Mouse (Mus musculus) layer of hippocampus, adult 11-12 months (tissue): ENCODE data around the gene Rbfox3.

Experiments
- DNase-seq: peaks from one replicate; pipeline ENCODE4 v3.0.0; 2022; ENCODE audit warnings: low spot score

Rbfox3 gene

GRCm38 (mm10) chr11:118906131-118906823 is 5.1 kb downstream of the Rbfox3 start:
- DNase-seq: no peak

- DNase-seq: peak; percentile 64
Observed at GRCm38 (mm10) chr11:118905656-118906055, 5.7 kb downstream of the Rbfox3 start.

DNA sequence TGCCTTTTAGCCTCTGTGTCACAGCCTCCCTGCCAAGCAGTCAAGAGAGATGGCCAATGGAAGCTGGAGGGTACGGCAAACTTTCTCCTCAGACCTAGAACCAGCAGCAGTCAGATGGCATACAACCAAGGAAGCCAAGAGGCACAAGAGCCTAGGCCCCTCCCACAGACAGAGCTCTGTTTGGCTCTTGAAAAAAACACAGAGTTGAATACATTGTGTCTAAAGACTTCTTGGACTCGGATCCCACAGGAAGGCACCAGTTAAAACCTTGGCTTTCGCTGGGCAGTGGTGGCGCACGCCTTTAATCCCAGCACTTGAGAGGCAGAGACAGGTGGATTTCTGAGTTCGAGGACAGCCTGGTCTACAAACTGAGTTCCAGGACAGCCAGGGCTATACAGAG is 7.1 kb downstream of the Rbfox3 start:
- DNase-seq: no peak

GRCm38 (mm10) chr11:118899771-118900545 is 11.4 kb downstream of the Rbfox3 start:
- no peak for DNase-seq

DNA sequence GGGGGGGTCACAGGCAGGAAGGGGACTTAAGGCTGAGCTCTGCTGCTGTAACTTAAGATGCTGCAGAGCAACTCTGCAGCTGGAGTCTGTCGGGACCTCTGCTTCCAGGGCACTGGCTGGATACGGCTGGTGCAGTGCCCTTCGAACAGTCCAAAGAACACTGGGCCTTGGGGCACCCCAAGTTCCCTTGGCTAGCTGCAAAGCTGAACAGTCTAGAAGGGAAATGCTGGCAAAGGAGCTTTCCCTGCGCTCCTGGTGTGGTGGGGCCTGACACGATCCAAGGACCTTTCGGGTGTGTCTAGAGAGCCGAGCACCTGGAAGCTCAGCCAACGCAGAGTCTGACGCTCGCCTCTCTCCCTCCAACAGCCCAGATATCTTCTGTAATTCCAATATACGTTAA is 12.8 kb downstream of the Rbfox3 start:
- DNase-seq: no peak

- no peak for DNase-seq
Observed at GRCm38 (mm10) chr11:118898156-118898555, 13.2 kb downstream of the Rbfox3 start.

DNA sequence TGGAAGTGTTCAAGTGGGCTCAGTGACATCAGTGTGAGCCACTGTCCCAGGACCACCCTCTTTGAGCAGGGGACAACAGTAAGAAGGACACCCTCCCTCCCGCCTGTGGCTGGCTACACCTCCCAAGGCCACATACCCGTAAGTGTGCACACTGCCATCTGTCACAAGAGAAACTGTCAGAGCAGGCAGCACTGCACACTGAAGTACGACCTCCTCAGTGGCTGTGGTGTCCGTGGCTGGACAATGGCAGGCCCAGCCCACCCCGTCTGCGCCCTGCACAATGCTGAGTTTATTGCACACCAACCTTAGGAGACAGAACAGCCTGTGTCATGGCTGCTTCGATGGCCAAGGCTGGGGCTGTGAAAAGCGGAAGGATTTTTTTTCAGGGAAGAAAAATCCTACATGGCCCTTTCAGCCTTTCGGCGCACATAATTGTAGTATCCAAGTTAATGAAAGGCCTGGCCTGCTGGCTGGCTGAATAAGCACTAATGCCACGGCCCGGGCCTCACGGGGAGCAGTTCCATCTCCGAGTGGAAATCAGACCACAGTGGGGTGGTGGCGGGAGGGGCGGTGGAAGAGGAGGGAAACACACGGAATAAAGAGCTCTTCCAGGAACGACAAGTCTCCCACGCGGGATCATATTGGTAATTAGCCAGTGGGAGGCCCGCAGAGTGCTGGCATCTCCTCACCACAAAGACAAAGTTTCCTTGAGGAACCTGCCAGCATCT is 14.1 kb downstream of the Rbfox3 start:
- no peak for DNase-seq

DNA sequence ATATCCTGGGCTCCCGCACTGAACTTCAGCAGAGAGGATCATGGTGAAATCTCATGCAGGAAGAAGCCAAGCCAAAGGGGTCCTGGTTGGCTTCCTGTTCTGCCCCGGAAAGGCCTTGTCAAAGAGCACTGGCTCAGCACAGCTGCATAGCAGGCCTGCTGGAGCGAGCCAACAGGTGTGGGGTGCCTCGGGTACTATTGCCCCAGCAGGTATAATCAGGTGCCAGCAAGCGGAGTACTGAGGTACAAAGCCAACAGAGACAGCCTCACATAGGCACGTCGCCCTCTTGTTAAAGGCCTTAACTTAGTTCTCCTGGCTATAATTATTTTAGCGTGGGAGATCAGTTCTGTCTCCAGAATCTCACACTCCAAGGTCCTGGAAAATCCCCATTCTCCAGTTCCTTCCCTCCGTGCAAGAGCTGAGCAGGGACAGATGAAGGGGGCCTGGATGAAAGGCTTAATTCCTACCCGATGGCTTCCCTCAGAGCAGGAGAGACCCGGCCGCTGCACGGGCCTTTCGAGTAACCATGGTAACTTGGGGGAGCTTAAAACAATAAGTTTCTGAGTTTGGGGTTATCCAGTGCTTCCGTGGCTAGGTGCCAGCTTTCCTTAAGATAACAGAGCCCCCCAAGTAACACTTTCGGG is 15.2 kb downstream of the Rbfox3 start:
- no peak for DNase-seq

DNA sequence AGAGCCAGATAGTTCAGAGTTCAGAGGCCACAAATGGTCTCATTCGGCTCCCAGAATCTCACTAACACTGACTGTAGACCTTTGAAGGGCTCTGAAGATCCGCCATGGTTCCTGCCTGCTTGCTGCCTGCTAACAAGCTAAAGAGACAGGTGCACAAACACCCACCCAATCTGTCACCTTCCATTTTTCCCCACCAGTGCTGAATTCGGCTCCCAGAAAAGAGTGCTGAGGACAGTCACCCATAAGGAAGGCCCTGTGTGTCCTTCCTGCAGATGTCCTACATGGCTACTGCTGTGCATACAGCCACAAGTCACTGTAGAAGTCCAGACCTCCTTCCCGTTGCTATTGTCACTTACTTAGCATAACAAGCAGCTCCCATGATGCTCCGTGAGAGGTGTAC is 16.6 kb downstream of the Rbfox3 start:
- DNase-seq: no peak

GRCm38 (mm10) chr11:118894196-118894595 is 17.2 kb downstream of the Rbfox3 start:
- no peak for DNase-seq

- DNase-seq: no peak
Observed at GRCm38 (mm10) chr11:118892876-118893275, 18.5 kb downstream of the Rbfox3 start.

GRCm38 (mm10) chr11:118891516-118891915 is 19.9 kb downstream of the Rbfox3 start:
- DNase-seq: no peak

GRCm38 (mm10) chr11:118890992-118891398 is 20.4 kb downstream of the Rbfox3 start:
- no peak for DNase-seq

DNA sequence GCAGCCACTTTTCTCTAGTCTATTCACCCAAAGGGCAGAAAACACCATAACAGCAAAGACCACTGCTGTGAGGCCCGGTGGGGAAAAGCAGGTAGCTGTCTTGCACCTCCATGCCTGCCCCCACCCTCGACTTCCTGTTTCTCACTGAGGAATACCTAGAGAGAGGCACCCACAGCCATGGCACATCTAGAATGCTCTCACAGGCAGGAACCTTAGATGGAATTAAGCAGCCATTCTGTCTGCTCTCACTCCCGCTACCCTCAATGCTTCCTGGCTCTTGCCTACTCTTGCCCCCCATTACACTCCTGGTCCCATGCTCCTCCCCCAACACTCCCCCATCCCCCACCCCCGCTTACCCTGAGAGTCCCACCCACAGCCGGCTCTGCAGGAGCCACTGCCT is 20.9 kb downstream of the Rbfox3 start:
- no peak for DNase-seq

GRCm38 (mm10) chr11:118889500-118889899 is 21.9 kb downstream of the Rbfox3 start:
- DNase-seq: no peak

DNA sequence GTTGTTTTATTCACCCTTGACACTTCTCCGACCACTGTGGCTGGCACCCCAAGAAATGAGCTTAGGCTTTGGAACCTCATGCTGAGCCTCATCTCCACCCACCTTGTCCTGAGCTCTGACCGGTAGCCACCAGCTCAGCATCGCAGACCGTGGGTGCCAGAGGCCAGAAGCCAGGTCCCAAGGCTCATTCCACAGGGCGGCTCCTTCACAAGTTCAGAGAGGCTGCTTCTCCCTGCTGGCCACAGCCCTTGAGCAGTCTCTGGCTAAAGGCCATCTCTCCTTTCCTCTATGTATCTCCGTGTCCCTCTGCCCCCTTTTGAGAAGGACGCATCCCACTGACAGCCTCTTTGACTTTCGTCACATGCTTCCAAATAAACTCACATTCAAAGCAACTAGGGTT is 23.0 kb downstream of the Rbfox3 start:
- no peak for DNase-seq

DNA sequence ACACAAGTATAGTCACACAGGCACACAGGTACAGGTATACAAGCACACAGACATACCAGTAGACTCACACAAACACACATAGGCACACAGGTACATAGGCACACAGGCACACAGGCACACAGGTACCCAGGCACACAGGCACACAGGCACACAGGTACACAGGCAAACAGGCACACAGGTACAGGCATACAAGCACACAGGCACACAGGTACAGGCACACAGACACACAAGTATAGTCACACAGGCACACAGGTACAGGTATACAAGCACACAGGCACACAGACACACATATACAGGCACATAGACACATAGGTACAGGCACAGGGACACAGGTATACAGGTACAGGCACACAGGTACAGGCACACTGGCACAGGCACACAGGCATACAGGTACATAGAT is 24.2 kb downstream of the Rbfox3 start:
- no peak for DNase-seq

DNA sequence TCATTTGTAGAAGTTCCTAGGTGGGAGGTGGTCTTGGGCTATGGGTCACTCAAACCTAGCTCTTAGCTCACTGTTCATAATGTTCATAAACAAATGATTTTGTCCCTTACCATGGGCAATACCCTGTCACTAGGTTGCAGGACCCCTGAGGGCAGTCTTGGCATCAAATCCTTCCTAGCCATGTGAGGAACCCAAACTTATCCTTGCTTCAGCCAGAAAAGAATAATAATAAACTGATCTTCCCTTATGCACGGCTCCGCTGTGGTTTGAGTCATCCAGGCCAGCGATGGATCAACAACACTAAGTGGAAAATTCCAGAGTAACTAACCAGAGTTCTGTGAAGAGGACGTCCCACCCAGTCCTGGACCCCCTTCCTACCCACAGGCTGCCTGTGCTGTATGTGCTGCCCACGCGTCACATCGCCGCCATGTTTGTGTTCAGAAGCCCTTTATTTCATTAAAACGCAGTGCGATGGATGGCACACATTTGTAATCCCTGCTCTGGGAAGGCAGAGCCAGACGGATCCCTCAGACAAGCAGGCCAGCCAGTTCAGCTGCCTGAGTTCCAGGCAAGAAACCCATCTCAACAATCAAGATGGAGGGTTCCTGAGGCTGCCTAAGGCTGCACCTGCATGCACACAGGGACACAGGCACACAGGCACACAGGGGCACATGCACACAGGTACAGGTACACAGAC is 25.0 kb downstream of the Rbfox3 start:
- no peak for DNase-seq

DNA sequence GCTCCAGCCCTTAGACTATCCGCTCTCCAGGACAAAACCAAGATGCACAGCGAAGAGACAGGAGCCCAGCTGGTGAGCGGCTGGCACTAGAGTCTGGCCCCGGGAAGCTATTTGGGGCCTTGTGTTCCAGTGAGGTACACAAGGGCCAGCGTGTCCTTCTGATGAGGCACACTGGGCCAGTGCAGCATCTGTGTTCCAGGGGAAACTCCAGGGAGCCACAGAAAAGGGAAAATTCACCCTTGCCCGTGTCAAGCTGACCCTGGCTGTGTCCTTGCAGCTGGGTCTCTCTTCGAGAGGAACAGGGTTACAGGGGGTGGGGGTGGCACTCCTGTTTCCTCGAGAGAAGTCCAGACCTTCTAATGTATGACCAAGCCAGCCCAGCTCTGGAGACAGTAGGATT is 25.8 kb downstream of the Rbfox3 start:
- no peak for DNase-seq

- DNase-seq: no peak
Observed at GRCm38 (mm10) chr11:118885135-118885534, 26.3 kb downstream of the Rbfox3 start.

GRCm38 (mm10) chr11:118883143-118883542 is 28.3 kb downstream of the Rbfox3 start:
- DNase-seq: no peak
